Mouse (Mus musculus): ENCODE results near the gene Lpar5.

DNA sequence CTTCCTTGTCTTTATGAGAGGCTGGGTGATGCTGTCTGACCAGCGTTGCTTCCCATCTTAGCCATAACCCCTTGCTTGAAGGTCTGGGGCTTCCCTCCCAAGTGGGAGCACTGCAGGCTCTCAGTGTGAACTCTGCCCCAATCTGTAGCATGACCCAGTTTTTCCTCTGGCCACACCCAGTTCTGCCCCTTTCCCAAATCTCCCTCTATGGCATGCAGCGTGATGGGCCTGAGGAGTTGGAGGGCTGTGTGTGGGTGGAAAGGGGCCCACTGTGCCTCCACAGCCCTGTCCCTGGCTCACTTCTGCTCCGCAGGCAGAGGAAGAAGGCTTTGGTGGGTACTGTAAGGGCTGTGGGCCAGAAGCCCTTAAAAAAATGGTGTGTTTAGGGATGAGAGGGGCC, 30.8 kb downstream of the Lpar5 start:
- TF ChIP-seq POLR2A (IDR thresholded peaks at IDR 0.05; ENCODE audit: low read depth, low read length) (no peak), CTCF (IDR thresholded peaks at IDR 0.05; ENCODE audit: extremely low read depth, insufficient read length, insufficient replicate concordance, low read depth, low read length) (no peak)
